Comparison of ENCODE assay signal across 32 mouse cellular contexts in the genomic region with DNA sequence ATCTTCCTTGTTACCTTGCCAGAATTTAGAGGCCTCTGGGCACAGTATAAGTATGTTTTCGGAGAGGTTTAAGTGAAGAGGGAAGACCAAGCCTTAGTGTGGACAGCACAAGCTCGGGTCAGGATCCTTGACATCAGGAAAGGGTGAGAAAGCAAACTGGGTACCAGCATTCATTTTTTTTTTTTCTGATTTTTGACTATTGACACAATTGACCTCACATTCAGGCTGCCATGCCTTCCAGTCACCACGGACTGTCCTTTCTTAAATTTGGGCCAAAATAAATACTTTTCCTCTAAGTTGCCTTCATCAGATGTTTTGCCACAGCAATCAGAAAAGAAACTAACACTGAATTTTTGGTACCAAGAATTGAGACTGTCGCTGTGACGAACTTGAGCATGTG.
"Had no signal": no experiment of that assay in that cellular context is flagged by ENCODE, and none has a peak within 500 bp of the region (broad histone marks: within the 10 kb centered on the region; RNA-seq: fewer than 3 reads in every experiment).

No protein-coding gene starts in this region.

- H3K4me2 ChIP-seq: limb, embryonic 12.5 days; limb, embryonic 13.5 days; limb, embryonic 15.5 days; liver, embryonic 12.5 days; liver, embryonic 13.5 days; liver, embryonic 15.5 days; lung, embryonic 14.5 days; lung, embryonic 15.5 days; midbrain, embryonic 11.5 days; midbrain, embryonic 12.5 days; midbrain, embryonic 13.5 days; midbrain, embryonic 15.5 days; neural tube, embryonic 12.5 days had no signal

- H3K4me3 ChIP-seq: left cerebral cortex, adult 2 months; limb, embryonic 10.5 days; limb, embryonic 12.5 days; limb, embryonic 13.5 days; limb, embryonic 15.5 days; liver, embryonic 12.5 days; liver, embryonic 13.5 days; liver, embryonic 15.5 days; lung, embryonic 15.5 days; megakaryocyte, embryonic 14.5 days; midbrain, embryonic 10.5 days; midbrain, embryonic 12.5 days; midbrain, embryonic 13.5 days; midbrain, embryonic 15.5 days; myocyte; neural tube, embryonic 12.5 days had no signal

- H3K9ac ChIP-seq: limb, embryonic 12.5 days; limb, embryonic 13.5 days; limb, embryonic 15.5 days; liver, embryonic 12.5 days; liver, embryonic 13.5 days; liver, embryonic 14.5 days; liver, embryonic 15.5 days; liver, postnatal 0 days; lung, embryonic 14.5 days; lung, embryonic 15.5 days; midbrain, embryonic 12.5 days; midbrain, embryonic 13.5 days; midbrain, embryonic 15.5 days; neural tube, embryonic 12.5 days had no signal

- H3K27me3 ChIP-seq: limb, embryonic 12.5 days; limb, embryonic 13.5 days; limb, embryonic 15.5 days; liver, embryonic 12.5 days; liver, embryonic 13.5 days; liver, embryonic 15.5 days; lung, embryonic 15.5 days; megakaryocyte, embryonic 14.5 days; midbrain, embryonic 12.5 days; midbrain, embryonic 13.5 days; midbrain, embryonic 15.5 days; neural tube, embryonic 12.5 days had no signal

- H3K27ac ChIP-seq: left cerebral cortex, adult 2 months; limb, embryonic 10.5 days; limb, embryonic 12.5 days; limb, embryonic 13.5 days; limb, embryonic 15.5 days; liver, embryonic 12.5 days; liver, embryonic 13.5 days; liver, embryonic 14.5 days; liver, embryonic 15.5 days; lung, embryonic 15.5 days; macrophage; midbrain, embryonic 10.5 days; midbrain, embryonic 12.5 days; midbrain, embryonic 13.5 days; midbrain, embryonic 15.5 days; neural tube, embryonic 12.5 days had no signal

- H3K4me1 ChIP-seq: limb, embryonic 10.5 days; limb, embryonic 13.5 days; limb, embryonic 15.5 days; liver, embryonic 12.5 days; liver, embryonic 13.5 days; liver, embryonic 15.5 days; lung, embryonic 15.5 days; megakaryocyte, embryonic 14.5 days; midbrain, embryonic 10.5 days; midbrain, embryonic 15.5 days; neural tube, embryonic 12.5 days had no signal

- H3K36me3 ChIP-seq: limb, embryonic 10.5 days; limb, embryonic 12.5 days; limb, embryonic 13.5 days; limb, embryonic 15.5 days; liver, embryonic 12.5 days; liver, embryonic 13.5 days; liver, embryonic 15.5 days; lung, embryonic 15.5 days; midbrain, embryonic 10.5 days; midbrain, embryonic 12.5 days; midbrain, embryonic 13.5 days; midbrain, embryonic 15.5 days; neural tube, embryonic 12.5 days had no signal

- DNase-seq: left cerebral cortex, postnatal 4 days; liver; liver, embryonic 13.5 days; liver, postnatal 0 days; lung, adult 18-20 months; lung, adult 2 months; lung, embryonic 14.5 days; lung, postnatal 10 days; lung, postnatal 14 days; lung, postnatal 36 days; lung, postnatal 4 days; midbrain, embryonic 14.5 days had no signal

- ATAC-seq: liver, embryonic 12.5 days; liver, postnatal 0 days; lung, postnatal 0 days; midbrain, embryonic 13.5 days; midbrain, embryonic 15.5 days; midbrain, embryonic 16.5 days had no signal

- H3K9me3 ChIP-seq: limb, embryonic 10.5 days; limb, embryonic 12.5 days; limb, embryonic 13.5 days; limb, embryonic 15.5 days; liver, embryonic 12.5 days; liver, embryonic 13.5 days; liver, embryonic 15.5 days; midbrain, embryonic 10.5 days; midbrain, embryonic 12.5 days; midbrain, embryonic 13.5 days; midbrain, embryonic 15.5 days; neural tube, embryonic 12.5 days had no signal
